Mouse (Mus musculus) adrenal gland, postnatal 4 days (tissue): ENCODE data around the gene Gucy1a1. TPM values are rescaled to one million over a fixed set of nuclear protein-coding genes. Genes with fewer than 3 reads are reported as not detected.

Experiments used
- DNase-seq, 2 experiments: peaks; one replicate each; pipeline ENCODE4 v3.0.0; 2021 to 2022; ENCODE audit warnings: low spot score in 2 of 2, mixed read lengths in 2 of 2
- microRNA-seq: library from miRNA; unstranded; fragments of <30 nt; microRNA quantifications from one replicate; pipeline ENCODE4 v1.2.0, GENCODE M21; 2021
- total RNA-seq, 2 experiments: library from RNA; stranded (reverse); gene quantifications; 2 replicates each; pipeline ENCODE4 v1.2.3; 2021

Gene Gucy1a1
- total RNA-seq, 2 experiments from 2014 or later = 71.1 to 89.8 TPM

- no peak for DNase-seq
These were observed 48.8 kb downstream of the Gucy1a1 start for GRCm38 (mm10) chr3:82096801-82097200.

- DNase-seq = peak in 1 of 2 experiments; percentile 8
These were observed 71.3 kb downstream of the Gucy1a1 start, which contains the start of gene Gucy1b1 for GRCm38 (mm10) chr3:82074201-82074851. TSS of gene Gucy1b1 (minus strand) at chr3:82074689.

- DNase-seq = peak; percentile 6 to 8
These were observed 71.8 kb downstream of the Gucy1a1 start for GRCm38 (mm10) chr3:82073741-82074181.

GRCm38 (mm10) chr3:82067830-82068229, 77.8 kb downstream of the Gucy1a1 start:
- no peak for DNase-seq

- DNase-seq = no peak
These were observed 84.0 kb downstream of the Gucy1a1 start for GRCm38 (mm10) chr3:82061402-82062180.

GRCm38 (mm10) chr3:82057201-82057600, 88.4 kb downstream of the Gucy1a1 start:
- DNase-seq = no peak

- DNase-seq = no peak
These were observed 91.2 kb downstream of the Gucy1a1 start for GRCm38 (mm10) chr3:82054283-82054974.

- no peak for DNase-seq
These were observed 93.6 kb downstream of the Gucy1a1 start for GRCm38 (mm10) chr3:82052029-82052428.

GRCm38 (mm10) chr3:82051468-82051867, 94.1 kb downstream of the Gucy1a1 start:
- no peak for DNase-seq

- DNase-seq = no peak
These were observed 96.9 kb downstream of the Gucy1a1 start for GRCm38 (mm10) chr3:82048681-82049080.

- DNase-seq = no peak
These were observed 97.5 kb downstream of the Gucy1a1 start for GRCm38 (mm10) chr3:82048078-82048477.

- DNase-seq = no peak
These were observed 98.4 kb downstream of the Gucy1a1 start for GRCm38 (mm10) chr3:82047100-82047753.

GRCm38 (mm10) chr3:82046087-82046486, 99.5 kb downstream of the Gucy1a1 start:
- DNase-seq = no peak

GRCm38 (mm10) chr3:82044902-82045301, 100.7 kb downstream of the Gucy1a1 start:
- no peak for DNase-seq

- DNase-seq = no peak
These were observed 101.9 kb downstream of the Gucy1a1 start for GRCm38 (mm10) chr3:82043676-82044075.

Small RNA genes within 50 kb of the gene (microRNA-seq; reads per million reads assigned to microRNA genes)
- gene Mir7010 = 2.9 reads per million, percentile 5 among the genes with 10 or more reads in this experiment

Other genes with a start within 250 kb of the Gucy1a1 start
- gene Ctso, start 213.2 kb downstream of the Gucy1a1 start, total RNA-seq = 10 to 100 TPM; 50.8 to 54.8 TPM
- gene Tdo2, start 169.6 kb downstream of the Gucy1a1 start, total RNA-seq = 1 to 10 TPM in 1 of 2 experiments, under 1 TPM in 1; 0.22 to 4.4 TPM
- under 1 TPM in 1 of 2 experiments, not detected in 1; 0.28 TPM for gene Asic5, start 163.5 kb downstream of the Gucy1a1 start, total RNA-seq
- gene Gucy1b1, start 71.1 kb downstream of the Gucy1a1 start, total RNA-seq = 10 to 100 TPM; 19.6 to 19.9 TPM
- gene Map9, start 212.3 kb upstream of the Gucy1a1 start, total RNA-seq = 1 to 10 TPM; 8.6 to 9.5 TPM